ENCODE assay signal across 9 mouse cellular contexts in the genomic region with DNA sequence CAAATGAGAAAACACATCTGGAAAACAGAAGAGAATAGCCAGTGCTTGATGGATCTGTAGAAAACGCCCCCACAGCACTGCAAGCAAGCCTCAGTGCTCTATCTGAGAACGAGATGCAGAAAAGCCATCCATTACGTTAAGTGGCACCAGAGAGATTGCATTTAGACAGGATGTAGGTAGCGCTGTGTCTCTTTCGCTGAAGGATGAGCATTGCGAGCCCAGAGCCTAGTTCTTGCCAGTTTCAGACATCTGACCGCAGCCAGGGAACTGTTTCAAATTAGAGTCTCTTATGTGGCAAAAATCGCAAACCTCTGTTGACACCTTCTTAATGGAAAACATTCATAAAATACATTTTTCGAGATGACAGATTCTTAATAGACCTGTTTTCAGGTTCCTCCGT. TPM values are rescaled to one million over a fixed set of nuclear protein-coding genes. Genes with fewer than 3 reads are reported as not detected.
A peak's percentile ranks its signal among the peaks of the same experiment; 100 is the strongest.
DNase-seq lines count a peak whose midpoint lies in the region; ATAC-seq and TF ChIP-seq lines count a peak whose summit lies in the region.
"Had no signal": no experiment of that assay in that cellular context is flagged by ENCODE, and none has a peak within 500 bp of the region (broad histone marks: within the 10 kb centered on the region; RNA-seq: fewer than 3 reads in every experiment).

No protein-coding gene starts in this region.

- H3K27ac ChIP-seq in hindbrain, embryonic 12.5 days: peak overlapping the region; percentile 97
- H3K27ac ChIP-seq in lung, embryonic 16.5 days (ENCODE audit: low read length): no peak overlapping the region
- H3K27ac ChIP-seq in small intestine, adult 2 months (ENCODE audit: insufficient read depth, low read depth, low read length): no peak overlapping the region

- no peaks in the 10 kb centered on the region for H3K27me3 ChIP-seq in hindbrain, embryonic 12.5 days
- H3K27me3 ChIP-seq in lung, embryonic 16.5 days (ENCODE audit: control insufficient read depth, insufficient read depth, low read depth, low read length): no peaks in the 10 kb centered on the region
- no peaks in the 10 kb centered on the region for H3K27me3 ChIP-seq in small intestine, adult 2 months (ENCODE audit: control insufficient read depth, insufficient read depth, low read length)
- H3K27me3 ChIP-seq: Patski had no signal

- no peak for TF ChIP-seq POLR2A in small intestine, adult 2 months (IDR thresholded peaks at IDR 0.05; ENCODE audit: low read depth, low read length)

- H3K9ac ChIP-seq in hindbrain, embryonic 12.5 days: peak overlapping the region; percentile 93
- H3K9ac ChIP-seq in lung, embryonic 16.5 days (ENCODE audit: low read length): peak overlapping the region; percentile 99

- peak; percentile 36 to 38 for DNase-seq in cerebellum, postnatal 25 days
- no peak for DNase-seq in cerebellum, adult 9-11 months
- peak; percentile 74 for DNase-seq in CD4-positive helper T cell, adult 2 months (ENCODE audit: low read depth, low spot score)
- DNase-seq in embryo, embryonic 11 days: peak; percentile 51
- DNase-seq in gastrocnemius, postnatal 14 days: no peak

- peaks cover 13% of the 10 kb centered on the region for H3K36me3 ChIP-seq in hindbrain, embryonic 12.5 days
- peaks cover 8% of the 10 kb centered on the region; the same call in 1 of the 2 replicates for H3K36me3 ChIP-seq in lung, embryonic 16.5 days (ENCODE audit: control insufficient read depth, insufficient read depth, low read length)
- peaks cover 2% of the 10 kb centered on the region for H3K36me3 ChIP-seq in small intestine, adult 2 months (ENCODE audit: control insufficient read depth, insufficient read depth, low read length)

- intact Hi-C loops in gastrocnemius, postnatal 14 days (cut with DNase I; ENCODE audit: low total_unique reads): loop anchor here (10.0 kb wide), 1 partner anchor 229 kb away; no protein-coding TSS in a partner anchor

- H3K4me2 ChIP-seq in hindbrain, embryonic 12.5 days (replicated peaks): peak overlapping the region; percentile 85
- peak overlapping the region; percentile 83 for H3K4me2 ChIP-seq in lung, embryonic 16.5 days (ENCODE audit: low read depth, low read length)

- H3K9me3 ChIP-seq in hindbrain, embryonic 12.5 days (replicated peaks): no peaks in the 10 kb centered on the region
- no peaks in the 10 kb centered on the region for H3K9me3 ChIP-seq in lung, embryonic 16.5 days (ENCODE audit: control insufficient read depth, low read length)

- 14% methylated on average over 10 of the region's 10 CpGs for WGBS in hindbrain, embryonic 12.5 days
- 15% methylated on average over 10 of the region's 10 CpGs for WGBS in lung, embryonic 16.5 days
- 47% methylated on average over 10 of the region's 10 CpGs for WGBS in small intestine, adult 2 months

- peaks cover 43% of the 10 kb centered on the region for H3K4me1 ChIP-seq in hindbrain, embryonic 12.5 days
- peaks cover 32% of the 10 kb centered on the region for H3K4me1 ChIP-seq in lung, embryonic 16.5 days (replicated peaks; ENCODE audit: control insufficient read depth, insufficient read depth, low read length)
- peaks cover 12% of the 10 kb centered on the region for H3K4me1 ChIP-seq in small intestine, adult 2 months (ENCODE audit: control insufficient read depth, insufficient read depth, insufficient read length, low read length)

- ATAC-seq in hindbrain, embryonic 12.5 days (ENCODE audit: low FRiP score): no peak
- ATAC-seq in lung, embryonic 16.5 days (ENCODE audit: low read depth): no peak

- peak overlapping the region; percentile 80 for H3K4me3 ChIP-seq in hindbrain, embryonic 12.5 days
- H3K4me3 ChIP-seq in lung, embryonic 16.5 days (ENCODE audit: low read length): peak overlapping the region; percentile 98
- H3K4me3 ChIP-seq in small intestine, adult 2 months (ENCODE audit: low read depth, low read length): peak overlapping the region; percentile 21; the same call in 1 of the 2 replicates

- no peak for TF ChIP-seq CTCF in small intestine, adult 2 months (IDR thresholded peaks at IDR 0.05; ENCODE audit: extremely low read depth, insufficient read length, insufficient replicate concordance, low read depth, low read length)

RNA-seq across cellular contexts. Expression of a gene that starts 1.1 kb away (rescaled TPM):
- 46.4 and 53.8 TPM in 2 replicates for polyA plus RNA-seq in hindbrain, embryonic 12.5 days (2016; fragmentation: Nextera tagmentation; extraction: Ambion mirVana)
- polyA plus RNA-seq in lung, embryonic 16.5 days (2015; fragmentation: Nextera tagmentation; extraction: Ambion mirVana): 17.1 and 17.4 TPM in 2 replicates
- polyA plus RNA-seq in small intestine, adult 2 months (2012; rRNA removed): 6.4 and 17.5 TPM in 2 replicates
- total RNA-seq in gastrocnemius, postnatal 14 days (2021): 10 to 100 TPM; 18.6 to 22.7 TPM

Comparison
In these comparisons a context has a peak if more than half of its experiments do, and no peak if none do; other contexts are left out.
1. DNase-seq: peak in cerebellum, postnatal 25 days (2 of 2), CD4-positive helper T cell, adult 2 months (single experiment) and embryo, embryonic 11 days (single experiment); none in cerebellum, adult 9-11 months (single experiment) and gastrocnemius, postnatal 14 days (single experiment).
2. H3K4me3 ChIP-seq: peak in every context shown above with its lines; median percentile 98 in lung, embryonic 16.5 days; 80 in hindbrain, embryonic 12.5 days; 21 in small intestine, adult 2 months.